Mouse (Mus musculus) liver, adult 2 months (tissue): ENCODE data around the gene Tsc2.
"Not testable (repeated sequence)": the region's sequence is repeated elsewhere in the genome, so short reads cannot be mapped to it uniquely, and the experiment has no call there.

Source experiments
- CTCF ChIP-seq: fragments of 200-500 bp; IDR thresholded peaks from 2 replicates; pipeline ENCODE4 v1.5.1; 2011; ENCODE audit warnings: low read depth, low read length, control low read depth
- POLR2A ChIP-seq: fragments of 200-500 bp; IDR thresholded peaks from 2 replicates; pipeline ENCODE4 v1.6.1; 2011; ENCODE audit warnings: low read length, control low read depth; ENCODE audit not compliant: insufficient read depth; ENCODE audit errors: extremely low read depth

DNA sequence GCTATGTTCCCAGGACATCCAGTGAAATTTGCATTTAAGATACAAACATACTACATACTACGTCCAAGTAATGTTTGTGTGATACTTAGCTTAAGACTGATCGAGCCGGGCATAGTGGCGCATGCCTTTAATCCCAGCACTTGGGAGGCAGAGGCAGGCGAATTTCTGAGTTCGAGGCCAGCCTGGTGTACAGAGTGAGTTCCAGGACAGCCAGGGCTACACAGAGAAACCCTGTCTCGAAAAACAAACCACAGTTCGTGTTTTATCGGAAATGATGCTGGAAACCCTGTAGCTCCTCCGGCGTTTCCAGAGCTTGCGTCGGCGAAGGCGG lies 36.7 kb upstream of the Tsc2 start:
- TF ChIP-seq CTCF, POLR2A: not testable (repeated sequence)
